10 mouse cellular contexts compared by ENCODE assay signal in genomic region chr11:101052751-101053473, GRCm38 (mm10). TPM values are rescaled to one million over a fixed set of nuclear protein-coding genes. Genes with fewer than 3 reads are reported as not detected.
A peak's percentile ranks its signal among the peaks of the same experiment; 100 is the strongest.
DNase-seq lines count a peak whose midpoint lies in the region; ATAC-seq and TF ChIP-seq lines count a peak whose summit lies in the region.
"Had no signal": no experiment of that assay in that cellular context is flagged by ENCODE, and none has a peak within 500 bp of the region (broad histone marks: within the 10 kb centered on the region; RNA-seq: fewer than 3 reads in every experiment).

No protein-coding gene starts in this region.

- no peak for DNase-seq in liver
- DNase-seq in testis, postnatal 10 days (ENCODE audit: low spot score), result peak; percentile 82
- no peak for DNase-seq in kidney, adult 18-20 months
- no peak for DNase-seq in cerebellum, adult 2 months
- no peak for DNase-seq in left cerebral cortex, postnatal 36 days (ENCODE audit: low spot score in 2 of 2)
- DNase-seq: liver, embryonic 13.5 days had no signal

- no peak for TF ChIP-seq POLR2A in cerebellum, adult 2 months (IDR thresholded peaks at IDR 0.05; ENCODE audit: borderline replicate concordance, insufficient read depth, low read length)

- no peaks in the 10 kb centered on the region for H3K27me3 ChIP-seq in liver, embryonic 15.5 days
- no peaks in the 10 kb centered on the region for H3K27me3 ChIP-seq in limb, embryonic 15.5 days
- H3K27me3 ChIP-seq in cerebellum, adult 2 months (ENCODE audit: control insufficient read depth, insufficient read depth, low read length), result no peaks in the 10 kb centered on the region
- H3K27me3 ChIP-seq: hindbrain, embryonic 15.5 days; liver, embryonic 13.5 days had no signal

- H3K4me2 ChIP-seq in liver, embryonic 15.5 days, result no peak overlapping the region
- H3K4me2 ChIP-seq in limb, embryonic 15.5 days, result no peak overlapping the region
- H3K4me2 ChIP-seq: hindbrain, embryonic 15.5 days; liver, embryonic 13.5 days had no signal

- no peak overlapping the region for H3K4me3 ChIP-seq in liver, embryonic 15.5 days (replicated peaks)
- no peak overlapping the region for H3K4me3 ChIP-seq in limb, embryonic 15.5 days
- H3K4me3 ChIP-seq in cerebellum, adult 2 months (replicated peaks; ENCODE audit: insufficient read depth, low read depth, low read length), result no peak overlapping the region
- H3K4me3 ChIP-seq: hindbrain, embryonic 15.5 days; liver, embryonic 13.5 days had no signal

- no peak for TF ChIP-seq CTCF in cerebellum, adult 2 months (IDR thresholded peaks at IDR 0.05; ENCODE audit: borderline replicate concordance, insufficient read depth, low read depth, low read length)

- H3K4me1 ChIP-seq in liver, embryonic 15.5 days (replicated peaks), result peaks cover 41% of the 10 kb centered on the region
- H3K4me1 ChIP-seq in limb, embryonic 15.5 days, result peaks cover 5% of the 10 kb centered on the region; the same call in 1 of the 2 replicates
- peaks cover 21% of the 10 kb centered on the region for H3K4me1 ChIP-seq in cerebellum, adult 2 months (ENCODE audit: control insufficient read depth, insufficient read depth, low read length)
- H3K4me1 ChIP-seq: hindbrain, embryonic 15.5 days had no signal

- H3K9me3 ChIP-seq in liver, embryonic 15.5 days (replicated peaks), result no peaks in the 10 kb centered on the region
- no peaks in the 10 kb centered on the region for H3K9me3 ChIP-seq in limb, embryonic 15.5 days
- H3K9me3 ChIP-seq: hindbrain, embryonic 15.5 days had no signal

- no peak overlapping the region for H3K9ac ChIP-seq in liver, embryonic 15.5 days
- no peak overlapping the region for H3K9ac ChIP-seq in limb, embryonic 15.5 days
- H3K9ac ChIP-seq: hindbrain, embryonic 15.5 days; liver, embryonic 13.5 days had no signal

- peak overlapping the region; percentile 42; the same call in 1 of the 2 replicates for H3K27ac ChIP-seq in liver, embryonic 15.5 days (replicated peaks)
- peak overlapping the region; percentile 43 for H3K27ac ChIP-seq in limb, embryonic 15.5 days
- no peak overlapping the region for H3K27ac ChIP-seq in cerebellum, adult 2 months (ENCODE audit: insufficient read depth, low read length)
- H3K27ac ChIP-seq: liver, embryonic 13.5 days had no signal

- intact Hi-C loops in left cerebral cortex, postnatal 36 days (cut with DNase I), result loop anchor here (5.0 kb wide), 1 partner anchor 41 kb away; no protein-coding TSS in a partner anchor

- peaks cover 100% of the 10 kb centered on the region for H3K36me3 ChIP-seq in liver, embryonic 15.5 days (replicated peaks)
- H3K36me3 ChIP-seq in limb, embryonic 15.5 days, result peaks cover 72% of the 10 kb centered on the region

- WGBS in liver, embryonic 15.5 days (ENCODE audit: insufficient replicate concordance), result 72% methylated on average over 10 of the region's 10 CpGs
- WGBS in limb, embryonic 15.5 days, result 78% methylated on average over 10 of the region's 10 CpGs
- 81% methylated on average over 10 of the region's 10 CpGs for WGBS in cerebellum, adult 2 months

- ATAC-seq in liver, embryonic 15.5 days (ENCODE audit: insufficient read depth), result no peak
- ATAC-seq in granulocyte monocyte progenitor cell, adult 5-6 weeks (replicated peaks; ENCODE audit: poor library complexity, severe bottlenecking), result peak; percentile 21; the same call in 1 of the 2 replicates
- ATAC-seq in limb, embryonic 15.5 days (ENCODE audit: insufficient number of reproducible peaks, low FRiP score, low TSS enrichment, low read depth), result peak; percentile 53; the same call in 1 of the 2 replicates

RNA-seq across cellular contexts. Expression of gene Naglu, which starts 16.9 kb away (rescaled TPM):
- 7.1 and 7.5 TPM in 2 replicates for polyA plus RNA-seq in liver, embryonic 15.5 days (2015; fragmentation: Nextera tagmentation; extraction: Ambion mirVana)
- total RNA-seq in granulocyte monocyte progenitor cell, adult 5-6 weeks (2014; fragmentation: Nextera tagmentation), result 9.3 and 15.7 TPM in 2 replicates
- 12.7 and 13.7 TPM in 2 replicates for total RNA-seq in granulocyte monocyte progenitor cell, adult 5-6 weeks (2017)
- 12.7 and 16.4 TPM in 2 replicates for polyA plus RNA-seq in limb, embryonic 15.5 days (2015; fragmentation: Nextera tagmentation; extraction: Ambion mirVana)
- 12.7 and 15.8 TPM in 2 replicates for polyA plus RNA-seq in cerebellum, adult 2 months (2012; rRNA removed)
- 1 to 10 TPM; 8.8 to 9.1 TPM for total RNA-seq in left cerebral cortex, postnatal 36 days (2021)

RNA-seq across cellular contexts. Expression of gene Hsd17b1, which starts 25.3 kb away (rescaled TPM):
- polyA plus RNA-seq in liver, embryonic 15.5 days (2015; fragmentation: Nextera tagmentation; extraction: Ambion mirVana), result 0.29 and 0.39 TPM in 2 replicates
- total RNA-seq in granulocyte monocyte progenitor cell, adult 5-6 weeks (2014; fragmentation: Nextera tagmentation), result 1.5 and 12.9 TPM in 2 replicates
- 7.4 and 8.2 TPM in 2 replicates for total RNA-seq in granulocyte monocyte progenitor cell, adult 5-6 weeks (2017)
- 0.14 TPM in 1 of 2 replicates, not detected in the other for polyA plus RNA-seq in limb, embryonic 15.5 days (2015; fragmentation: Nextera tagmentation; extraction: Ambion mirVana)
- polyA plus RNA-seq in cerebellum, adult 2 months (2012; rRNA removed), result 0.84 and 0.93 TPM in 2 replicates
- under 1 TPM; 0.70 to 0.79 TPM for total RNA-seq in left cerebral cortex, postnatal 36 days (2021)

RNA-seq across cellular contexts. Expression of gene Coasy, which starts 29.5 kb away (rescaled TPM):
- 18.9 and 22.9 TPM in 2 replicates for polyA plus RNA-seq in liver, embryonic 15.5 days (2015; fragmentation: Nextera tagmentation; extraction: Ambion mirVana)
- total RNA-seq in granulocyte monocyte progenitor cell, adult 5-6 weeks (2014; fragmentation: Nextera tagmentation), result 26.8 and 35.8 TPM in 2 replicates
- 30.5 and 32.2 TPM in 2 replicates for total RNA-seq in granulocyte monocyte progenitor cell, adult 5-6 weeks (2017)
- 40.3 TPM in 2 replicates for polyA plus RNA-seq in limb, embryonic 15.5 days (2015; fragmentation: Nextera tagmentation; extraction: Ambion mirVana)
- polyA plus RNA-seq in cerebellum, adult 2 months (2012; rRNA removed), result 34.1 and 36.7 TPM in 2 replicates
- 10 to 100 TPM; 22.7 to 26.3 TPM for total RNA-seq in left cerebral cortex, postnatal 36 days (2021)

RNA-seq across cellular contexts. Expression of gene Mlx, which starts 34.2 kb away (rescaled TPM):
- polyA plus RNA-seq in liver, embryonic 15.5 days (2015; fragmentation: Nextera tagmentation; extraction: Ambion mirVana), result 24.2 and 26.7 TPM in 2 replicates
- 76.1 and 81.6 TPM in 2 replicates for total RNA-seq in granulocyte monocyte progenitor cell, adult 5-6 weeks (2014; fragmentation: Nextera tagmentation)
- total RNA-seq in granulocyte monocyte progenitor cell, adult 5-6 weeks (2017), result 68.2 and 82.4 TPM in 2 replicates
- 51.7 and 53.8 TPM in 2 replicates for polyA plus RNA-seq in limb, embryonic 15.5 days (2015; fragmentation: Nextera tagmentation; extraction: Ambion mirVana)
- 54.9 and 55.8 TPM in 2 replicates for polyA plus RNA-seq in cerebellum, adult 2 months (2012; rRNA removed)
- 10 to 100 TPM; 38.9 to 41.8 TPM for total RNA-seq in left cerebral cortex, postnatal 36 days (2021)

RNA-seq across cellular contexts. Expression of gene Psmc3ip, which starts 42.3 kb away (rescaled TPM):
- polyA plus RNA-seq in liver, embryonic 15.5 days (2015; fragmentation: Nextera tagmentation; extraction: Ambion mirVana), result 15.2 and 15.4 TPM in 2 replicates
- total RNA-seq in granulocyte monocyte progenitor cell, adult 5-6 weeks (2014; fragmentation: Nextera tagmentation), result 51.8 and 62.8 TPM in 2 replicates
- total RNA-seq in granulocyte monocyte progenitor cell, adult 5-6 weeks (2017), result 42.9 and 63.5 TPM in 2 replicates
- polyA plus RNA-seq in limb, embryonic 15.5 days (2015; fragmentation: Nextera tagmentation; extraction: Ambion mirVana), result 27.4 and 28.0 TPM in 2 replicates
- polyA plus RNA-seq in cerebellum, adult 2 months (2012; rRNA removed), result 4.7 and 5.3 TPM in 2 replicates
- 1 to 10 TPM; 2.1 to 3.1 TPM for total RNA-seq in left cerebral cortex, postnatal 36 days (2021)
